Mouse (Mus musculus) ES-E14 (cell line): ENCODE measurements around the gene Slc12a7. TPM values are rescaled to one million over a fixed set of nuclear protein-coding genes. Genes with fewer than 3 reads are reported as not detected.

ENCODE experiments used
- DNase-seq: peaks from one replicate; pipeline ENCODE4 v3.0.0-alpha.2; 2013; ENCODE audit warnings: low read depth, low spot score
- H3K27ac ChIP-seq: 2 replicates; pipeline ENCODE4 v1.5.1; 2012; ENCODE audit warnings: low read depth, mild to moderate bottlenecking, low read length, moderate library complexity, mixed read lengths; ENCODE audit not compliant: poor library complexity, insufficient read depth, severe bottlenecking
- H3K36me3 ChIP-seq: 2 replicates; pipeline ENCODE4 v1.6.1; 2012; ENCODE audit warnings: mild to moderate bottlenecking, low read length, moderate library complexity, mixed read lengths; ENCODE audit not compliant: control insufficient read depth, poor library complexity, insufficient read depth, severe bottlenecking
- H3K4me1 ChIP-seq, 2 experiments: fragments of 150-350 bp in 1 of 2; sonication (generic) in 1 of 2; 2 replicates each; pipeline ENCODE4 v1.6.1; 2012; ENCODE audit warnings: low read length in 2 of 2, mild to moderate bottlenecking in 1 of 2, mixed read lengths in 1 of 2; ENCODE audit not compliant: control insufficient read depth in 2 of 2, insufficient read depth in 2 of 2, poor library complexity in 1 of 2
- H3K4me3 ChIP-seq, 2 experiments: fragments of 150-350 bp in 1 of 2; sonication (generic) in 1 of 2; 2 replicates each; pipeline ENCODE4 v1.5.1; 2012; ENCODE audit warnings: low read length in 2 of 2, low read depth in 1 of 2, mild to moderate bottlenecking in 1 of 2, mixed read lengths in 1 of 2; ENCODE audit not compliant: insufficient read depth in 1 of 2, poor library complexity in 1 of 2, severe bottlenecking in 1 of 2
- H3K9ac ChIP-seq: 2 replicates; pipeline ENCODE4 v1.6.1; 2012; ENCODE audit warnings: low read depth, mild to moderate bottlenecking, low read length, mixed read lengths; ENCODE audit not compliant: poor library complexity, insufficient read depth, severe bottlenecking
- H3K9me3 ChIP-seq: fragments of 150-350 bp; sonication (generic); 2 replicates; pipeline ENCODE4 v1.6.1; 2012; ENCODE audit warnings: low read depth, mild to moderate bottlenecking, low read length; ENCODE audit not compliant: control insufficient read depth, insufficient read depth
- CHD2 ChIP-seq: IDR thresholded peaks from 2 replicates; pipeline ENCODE4 v1.6.1; 2014; ENCODE audit warnings: mild to moderate bottlenecking, low read depth, low read length, inconsistent platforms
- HCFC1 ChIP-seq: IDR thresholded peaks from 2 replicates; pipeline ENCODE4 v1.6.1; 2012; ENCODE audit warnings: low read length, inconsistent platforms, borderline replicate concordance; ENCODE audit not compliant: insufficient read depth
- MAFK ChIP-seq: IDR thresholded peaks from 2 replicates; pipeline ENCODE4 v1.6.1; 2014; ENCODE audit warnings: mild to moderate bottlenecking, low read depth, low read length, inconsistent platforms; ENCODE audit not compliant: insufficient read depth
- ZC3H11A ChIP-seq: IDR thresholded peaks from 2 replicates; pipeline ENCODE4 v1.6.1; 2012; ENCODE audit warnings: low read depth, mild to moderate bottlenecking, inconsistent platforms, low read length, borderline replicate concordance
- ZNF384 ChIP-seq: IDR thresholded peaks from 2 replicates; pipeline ENCODE4 v1.6.1; 2012; ENCODE audit warnings: low read depth, low read length, inconsistent platforms
- in situ Hi-C, 2 experiments: fragments of 600-800 bp; cut with MboI; formaldehyde crosslinking; loops; one replicate each; pipeline ENCODE4 v1.15.1; 2025; ENCODE audit warnings: low sequenced_read_pairs in 2 of 2, inconsistent platforms in 1 of 2; ENCODE audit not compliant: unreplicated experiment in 2 of 2
- total RNA-seq: library from RNA; depleted of rRNA; stranded (reverse); fragments of 300-350 nt; gene quantifications from 2 replicates; pipeline ENCODE4 v1.2.3, GENCODE M21; 2012

Slc12a7 gene
- total RNA-seq, 1 experiment: 87.1 TPM

DNA sequence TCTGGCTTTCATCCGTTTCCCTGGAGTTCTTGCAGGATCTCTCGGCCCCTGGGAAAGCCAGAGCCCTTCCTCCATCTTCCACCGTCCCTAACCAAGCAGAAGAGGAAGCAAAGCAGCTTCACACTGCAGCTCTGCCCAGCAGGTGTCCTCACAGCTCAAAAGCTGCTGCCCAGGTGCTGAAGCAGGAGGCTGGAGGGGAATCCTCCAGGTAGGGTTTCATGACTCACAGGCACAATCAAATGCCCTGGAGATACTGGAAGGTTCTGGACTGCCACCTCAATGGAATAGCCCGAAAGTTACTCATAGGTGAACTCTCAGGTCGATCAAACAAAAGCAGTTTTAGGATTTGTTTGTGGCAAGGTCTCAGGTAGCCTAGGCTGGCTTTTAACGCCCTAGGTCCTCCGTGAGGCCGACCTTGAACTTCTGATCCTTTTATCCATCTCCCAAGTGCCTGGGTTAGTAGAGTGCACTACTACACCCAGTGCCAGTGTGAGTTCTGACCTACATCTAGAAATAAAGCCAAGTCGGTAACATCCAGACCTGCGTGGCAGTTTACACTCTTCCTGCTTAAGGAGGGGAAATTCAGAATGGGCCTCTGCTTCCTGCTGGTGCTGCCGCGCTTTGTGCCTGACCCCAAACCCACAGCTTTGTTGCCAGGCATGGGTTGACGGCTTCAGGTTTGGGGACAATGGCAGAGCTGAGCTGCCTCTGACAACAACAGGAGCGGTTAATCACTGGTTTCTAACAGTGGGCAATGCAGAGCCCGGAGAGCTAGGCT, 16.0 kb downstream of the Slc12a7 start:
- TF ChIP-seq MAFK: no peak
- TF ChIP-seq HCFC1: no peak
- TF ChIP-seq ZNF384: no peak
- TF ChIP-seq CHD2: no peak
- no peak for TF ChIP-seq ZC3H11A
- no peak for DNase-seq
- Histone ChIP-seq H3K36me3 (no peaks in the 10 kb centered on the region), H3K4me1 (peaks cover 6 to 17% of the 10 kb centered on the region in 2 experiments; a peak in 2 of 4 replicates), H3K27ac (no peak overlapping the region), H3K4me3 (no peak overlapping the region), H3K9ac (no peak overlapping the region), H3K9me3 (no peaks in the 10 kb centered on the region)
- in situ Hi-C loops: no loop called here

DNA sequence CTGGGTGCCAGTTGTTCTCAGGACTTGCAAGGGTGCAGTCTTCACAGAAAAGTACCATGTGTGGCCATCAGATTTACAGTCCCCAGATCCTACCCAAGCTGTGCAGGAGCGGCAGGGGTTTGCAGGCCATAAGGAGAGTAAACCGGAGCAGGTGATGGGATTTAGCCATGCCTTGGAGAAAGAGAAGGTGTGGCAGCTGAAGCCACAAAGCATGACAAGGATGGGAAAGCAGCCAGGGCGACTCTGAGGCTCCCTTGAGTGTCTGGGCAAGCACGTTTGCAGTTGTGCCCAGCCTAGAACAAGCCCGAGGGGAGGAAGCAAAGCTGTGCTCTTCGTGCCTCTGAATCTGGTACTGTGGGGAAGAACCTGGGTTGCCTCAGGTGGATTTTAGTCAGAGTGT, 17.5 kb downstream of the Slc12a7 start:
- DNase-seq: no peak
- in situ Hi-C loops: no loop called here
- no peak overlapping the region for H3K4me3 ChIP-seq
- no peaks in the 10 kb centered on the region for H3K9me3 ChIP-seq
- H3K27ac ChIP-seq: no peak overlapping the region
- H3K9ac ChIP-seq: no peak overlapping the region
- no peak for TF ChIP-seq ZC3H11A
- no peak for TF ChIP-seq ZNF384
- no peak for TF ChIP-seq MAFK
- TF ChIP-seq CHD2: no peak
- H3K4me1 ChIP-seq: peaks cover 6 to 17% of the 10 kb centered on the region in 2 experiments; a peak in 2 of 4 replicates
- H3K36me3 ChIP-seq: no peaks in the 10 kb centered on the region

DNA sequence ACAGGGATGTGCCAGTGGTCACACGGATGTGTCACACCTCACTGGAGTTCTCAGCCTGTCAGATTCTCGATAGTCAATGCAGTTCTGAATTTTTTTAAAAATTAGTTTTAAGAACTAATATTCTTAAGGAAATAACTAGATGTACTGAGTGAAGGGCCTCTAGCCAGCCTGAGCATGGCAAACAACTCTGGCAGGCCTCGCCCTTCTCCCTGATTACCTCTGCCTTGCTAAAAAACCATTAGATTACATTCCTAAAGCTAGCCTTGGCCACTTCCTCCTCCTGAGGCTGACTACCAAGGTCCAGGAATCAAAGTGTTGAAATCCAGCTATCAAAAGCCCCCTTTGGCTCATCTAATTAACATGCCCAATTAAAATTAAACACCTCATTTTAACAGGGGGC, 18.4 kb downstream of the Slc12a7 start:
- in situ Hi-C loops: no loop called here
- TF ChIP-seq MAFK: no peak
- no peak for TF ChIP-seq CHD2
- TF ChIP-seq HCFC1: no peak
- TF ChIP-seq ZC3H11A: no peak
- no peak for TF ChIP-seq ZNF384
- H3K27ac ChIP-seq: no peak overlapping the region
- H3K9ac ChIP-seq: no peak overlapping the region
- H3K36me3 ChIP-seq: no peaks in the 10 kb centered on the region
- no peaks in the 10 kb centered on the region for H3K9me3 ChIP-seq
- H3K4me3 ChIP-seq: no peak overlapping the region
- peaks cover 6 to 17% of the 10 kb centered on the region in 2 experiments; a peak in 2 of 4 replicates for H3K4me1 ChIP-seq
- no peak for DNase-seq

DNA sequence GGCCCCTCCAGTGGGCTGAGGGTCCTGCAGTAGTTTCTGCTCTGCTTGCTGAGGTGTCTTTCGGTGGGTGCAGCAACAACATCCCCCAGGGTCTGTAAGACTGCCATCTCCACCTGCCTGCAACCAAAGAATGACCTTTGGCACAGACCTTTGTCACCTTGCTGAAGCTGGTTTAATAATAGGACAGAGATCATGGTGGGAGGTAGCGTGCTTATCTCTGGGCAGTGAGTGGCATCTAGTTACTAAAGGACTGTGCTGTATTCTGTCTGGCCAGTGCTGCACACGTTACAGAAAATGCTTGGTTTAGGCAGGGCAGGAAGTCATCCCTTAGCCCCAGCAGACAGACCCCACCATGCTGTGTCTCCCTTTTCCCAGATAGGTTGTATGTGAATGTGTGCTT, 22.9 kb downstream of the Slc12a7 start:
- DNase-seq: no peak
- in situ Hi-C loops: no loop called here
- Histone ChIP-seq H3K4me1 (0 out of 4 replicates have a peak, but pooled peaks cover 0 to 2% of the 10 kb centered on the region in 2 experiments), H3K4me3 (no peak overlapping the region), H3K9ac (no peak overlapping the region), H3K27ac (no peak overlapping the region), H3K36me3 (no peaks in the 10 kb centered on the region), H3K9me3 (no peaks in the 10 kb centered on the region)
- TF ChIP-seq ZNF384 (no peak), CHD2 (no peak)

DNA sequence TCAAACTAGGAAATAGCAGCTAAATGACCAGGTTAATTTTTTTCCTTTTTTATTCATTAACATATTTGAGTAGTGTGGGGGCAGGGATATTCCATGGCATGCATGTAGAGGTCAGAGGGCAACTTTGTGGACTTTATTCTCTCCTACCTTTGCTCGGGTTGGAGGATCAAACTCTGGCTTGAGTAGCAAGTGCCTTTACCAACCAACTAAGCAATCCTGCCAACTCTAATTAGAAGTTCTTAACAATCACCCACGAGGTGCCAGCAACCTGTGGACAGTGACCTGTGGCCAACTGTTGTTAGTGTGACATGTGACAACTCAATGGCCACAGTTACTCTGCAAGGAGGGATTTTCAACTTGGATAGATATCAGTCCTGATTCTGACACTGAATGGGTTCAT, 24.0 kb downstream of the Slc12a7 start:
- TF ChIP-seq ZNF384 (no peak), ZC3H11A (no peak), CHD2 (no peak), MAFK (no peak), HCFC1 (no peak)
- no peak overlapping the region for H3K4me3 ChIP-seq

More for the DNA sequence above, 24.0 kb downstream of the Slc12a7 start:
- Histone ChIP-seq H3K27ac (no peak overlapping the region), H3K36me3 (no peaks in the 10 kb centered on the region), H3K9ac (no peak overlapping the region), H3K4me1 (0 out of 4 replicates have a peak, but pooled peaks cover 0 to 2% of the 10 kb centered on the region in 2 experiments), H3K9me3 (no peaks in the 10 kb centered on the region)
- in situ Hi-C loops: no loop called here
- no peak for DNase-seq
